Mouse (Mus musculus): ENCODE results near the gene Vwa7.
"Not testable (repeated sequence)": the region's sequence is repeated elsewhere in the genome, so short reads cannot be mapped to it uniquely, and the experiment has no call there.

DNA sequence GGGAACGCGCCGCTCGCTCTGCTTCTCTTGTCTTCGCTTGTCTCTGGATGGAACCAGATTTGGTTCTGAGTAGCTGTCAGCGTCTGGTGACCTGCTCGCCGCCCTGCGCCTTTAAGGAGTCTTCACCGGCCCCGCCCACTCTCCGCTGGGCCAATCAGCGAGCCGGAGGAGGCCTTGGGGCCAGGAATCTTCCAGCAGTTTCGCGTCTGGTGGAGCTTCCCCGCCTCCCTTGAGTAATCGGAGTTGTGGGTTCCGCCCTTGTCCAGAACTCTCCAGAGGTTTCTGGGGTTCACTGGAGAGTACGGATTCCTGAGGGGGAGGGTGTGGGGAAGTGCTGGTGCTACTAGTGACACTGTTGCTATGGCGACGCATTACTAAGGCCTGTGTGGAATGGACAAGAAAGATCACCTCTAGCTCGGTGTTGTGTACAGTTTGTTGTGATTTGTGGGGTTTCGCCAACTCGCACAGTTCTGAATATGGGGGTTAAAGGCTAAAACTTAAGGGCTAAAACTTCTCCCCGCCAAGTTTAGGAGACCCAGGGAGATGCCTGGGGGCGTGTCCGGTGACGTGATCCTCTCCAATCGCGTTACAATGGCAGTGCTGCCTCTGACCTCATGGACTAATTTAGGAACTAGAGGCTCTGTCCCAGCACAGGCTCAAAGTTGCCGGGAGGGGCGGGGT, 44.2 kb upstream of the Vwa7 start, which contains the start of the genes Hspa1a and Hspa1l:
- TF ChIP-seq POLR2A (IDR thresholded peaks at IDR 0.05; ENCODE audit: low read depth, low read length); CTCF (IDR thresholded peaks at IDR 0.05; ENCODE audit: extremely low read depth, insufficient read depth, insufficient read length, insufficient replicate concordance): not testable (repeated sequence)
